Mouse (Mus musculus): ENCODE measurements around the gene Trim80.
"Not testable (repeated sequence)": the region's sequence is repeated elsewhere in the genome, so short reads cannot be mapped to it uniquely, and the experiment has no call there.

Gene Trim80

DNA sequence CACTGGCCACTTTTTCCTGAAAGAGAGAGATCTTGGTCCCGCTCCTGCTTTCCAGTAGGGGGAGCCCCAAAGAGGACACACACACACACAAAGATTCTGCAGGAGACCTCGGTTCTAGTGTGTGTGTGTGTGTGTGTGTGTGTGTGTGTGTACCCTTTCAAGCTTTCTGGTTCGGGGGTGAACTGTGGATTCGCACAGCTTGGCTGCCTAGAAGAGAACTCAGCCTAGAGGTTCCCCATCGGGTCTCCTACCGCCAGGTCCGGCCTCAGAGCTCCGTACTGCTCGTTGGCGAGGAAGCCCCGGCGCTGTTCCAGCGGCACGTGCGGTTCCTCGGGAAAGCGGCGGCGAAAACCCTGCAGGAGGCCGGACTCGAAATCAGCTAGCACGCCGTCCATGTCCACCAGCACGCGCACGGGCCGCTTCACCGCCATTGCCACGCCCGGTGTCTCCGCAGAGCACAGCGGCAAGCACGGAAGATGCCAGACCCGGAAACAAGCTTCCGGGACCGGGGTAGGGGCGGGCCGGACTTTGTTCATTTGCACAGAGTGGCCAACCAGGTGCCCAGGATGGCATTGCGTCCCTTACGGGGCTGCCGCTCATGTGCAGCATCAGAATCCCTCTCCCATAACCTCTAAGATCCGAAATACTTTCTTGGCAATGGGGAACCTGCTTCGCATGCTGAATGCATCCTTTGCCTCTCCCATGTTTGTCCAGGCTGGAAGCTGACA, 51.2 kb downstream of the Trim80 start, which contains the start of gene Nt5c:
Gene Nt5c (minus strand): TSS at position 507 of the 728 bp plus-strand sequence.
- no peak for DNase-seq (ENCODE audit: extremely low spot score, low read depth, low spot score)

DNA sequence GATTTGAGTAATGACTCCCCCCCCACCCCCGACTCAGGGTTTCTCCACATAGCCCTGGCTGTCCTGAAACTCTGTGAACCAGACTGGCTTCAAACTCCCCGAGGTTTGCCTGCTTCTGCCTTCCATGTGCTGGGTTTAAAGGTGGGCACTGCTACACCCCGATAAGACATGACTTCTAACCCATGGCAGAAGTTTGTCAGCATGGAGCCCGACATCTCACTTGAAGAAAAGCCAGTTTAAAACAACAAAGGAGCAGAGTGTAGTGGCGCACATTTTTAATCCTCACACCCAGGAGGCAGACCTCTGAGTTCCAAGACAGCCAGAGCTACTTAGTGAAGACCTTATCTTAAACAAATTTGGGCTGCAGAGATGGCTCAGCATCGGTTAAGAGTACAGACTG, 52.0 kb downstream of the Trim80 start:
- DNase-seq (ENCODE audit: extremely low spot score, low read depth, low spot score) = no peak

DNA sequence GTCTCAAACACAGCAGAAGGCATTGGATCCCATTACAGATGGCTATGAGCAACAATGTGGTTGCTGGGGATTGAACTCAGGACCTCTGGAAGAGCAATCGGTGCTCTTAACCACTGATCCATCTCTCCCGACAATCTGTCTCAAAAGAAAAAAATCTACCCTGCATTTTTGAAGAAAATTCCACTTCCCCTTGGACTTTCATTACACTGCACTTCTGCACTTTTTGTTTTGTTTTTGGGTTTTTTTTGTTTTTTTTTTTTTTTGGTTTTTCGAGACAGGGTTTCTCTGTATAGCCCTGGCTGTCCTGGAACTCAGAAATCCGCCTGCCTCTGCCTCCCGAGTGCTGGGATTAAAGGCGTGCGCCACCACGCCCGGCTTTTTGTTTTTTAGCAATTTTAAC, 56.2 kb downstream of the Trim80 start:
- not testable (repeated sequence) for DNase-seq (ENCODE audit: extremely low spot score, low read depth, low spot score)

Data from hindlimb bud, embryonic 11.5 days (tissue).